Mouse (Mus musculus): ENCODE measurements around the gene Rptor. TPM values are rescaled to one million over a fixed set of nuclear protein-coding genes. Genes with fewer than 3 reads are reported as not detected.
A peak's percentile ranks its signal among the peaks of the same experiment; 100 is the strongest.

Gene Rptor
- polyA plus RNA-seq, 1 experiment = 43.6 TPM

DNA sequence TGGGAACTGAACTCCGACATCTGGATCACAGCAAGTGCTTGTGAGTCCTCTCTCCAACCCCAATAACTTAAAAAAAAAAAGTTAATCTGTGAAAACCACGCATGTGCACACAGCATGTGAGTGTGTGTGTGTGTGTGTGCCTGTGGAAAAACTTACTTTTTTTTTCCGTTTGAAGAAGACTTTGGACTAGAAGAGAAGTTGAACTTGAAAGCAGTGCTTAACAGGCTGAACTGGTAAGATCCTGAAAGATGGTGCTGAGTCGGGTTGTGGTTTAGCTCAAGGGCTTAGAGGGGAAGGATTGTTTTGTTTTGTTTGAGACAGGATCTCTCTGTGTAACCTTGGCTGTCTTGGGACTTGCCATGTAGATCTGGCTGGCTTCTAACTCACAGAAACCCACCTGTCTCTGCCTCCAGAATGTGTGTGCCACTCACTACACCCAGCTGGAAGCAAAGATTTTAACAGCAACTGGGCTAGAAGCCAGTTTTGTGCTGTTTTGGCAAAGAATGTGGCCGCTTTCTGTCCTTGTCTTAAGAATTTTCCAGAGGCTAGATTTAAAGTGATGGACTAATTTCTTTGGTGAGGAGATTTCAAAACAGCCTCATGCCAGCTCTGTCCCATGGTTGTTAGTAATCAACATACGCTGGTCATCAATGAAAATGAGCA, 327.0 kb downstream of the Rptor start:
- no peak for DNase-seq
- TF ChIP-seq CTCF (IDR thresholded peaks at IDR 0.05; ENCODE audit: borderline replicate concordance, insufficient read depth, low read depth, low read length) = no peak
- TF ChIP-seq POLR2A (IDR thresholded peaks at IDR 0.05; ENCODE audit: borderline replicate concordance, insufficient read depth, low read length) = no peak
- H3K27ac ChIP-seq (ENCODE audit: insufficient read depth, low read length) = no peak overlapping the region
- WGBS = 84% methylated on average over 6 of the region's 6 CpGs
- no peak overlapping the region for H3K4me3 ChIP-seq (replicated peaks; ENCODE audit: insufficient read depth, low read depth, low read length)
- no peaks in the 10 kb centered on the region for H3K27me3 ChIP-seq (ENCODE audit: control insufficient read depth, insufficient read depth, low read length)
- peaks cover 27% of the 10 kb centered on the region for H3K4me1 ChIP-seq (ENCODE audit: control insufficient read depth, insufficient read depth, low read length)

DNA sequence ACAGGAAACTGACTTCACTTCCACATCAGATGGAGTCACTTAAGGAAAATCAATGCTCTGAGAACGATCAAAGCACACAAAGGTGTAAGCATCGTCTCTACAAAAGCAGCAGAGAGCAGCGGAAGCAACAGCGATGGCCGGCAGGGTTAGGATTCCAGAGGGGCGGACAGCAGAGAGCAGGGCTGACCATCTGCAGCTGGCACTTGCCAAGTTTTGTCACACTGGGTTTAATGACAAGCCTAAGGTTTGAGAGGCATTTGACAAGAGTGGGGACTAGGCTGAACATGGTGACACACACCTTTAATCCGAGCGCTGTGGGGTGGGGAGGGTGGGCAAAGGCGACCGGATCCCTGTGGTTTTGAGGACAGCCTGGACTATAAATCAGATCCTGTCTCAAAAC, 329.1 kb downstream of the Rptor start:
- H3K27ac ChIP-seq (ENCODE audit: insufficient read depth, low read length) = no peak overlapping the region
- WGBS = 7% methylated on average over 10 of the region's 10 CpGs
- no peak overlapping the region for H3K4me3 ChIP-seq (replicated peaks; ENCODE audit: insufficient read depth, low read depth, low read length)

DNA sequence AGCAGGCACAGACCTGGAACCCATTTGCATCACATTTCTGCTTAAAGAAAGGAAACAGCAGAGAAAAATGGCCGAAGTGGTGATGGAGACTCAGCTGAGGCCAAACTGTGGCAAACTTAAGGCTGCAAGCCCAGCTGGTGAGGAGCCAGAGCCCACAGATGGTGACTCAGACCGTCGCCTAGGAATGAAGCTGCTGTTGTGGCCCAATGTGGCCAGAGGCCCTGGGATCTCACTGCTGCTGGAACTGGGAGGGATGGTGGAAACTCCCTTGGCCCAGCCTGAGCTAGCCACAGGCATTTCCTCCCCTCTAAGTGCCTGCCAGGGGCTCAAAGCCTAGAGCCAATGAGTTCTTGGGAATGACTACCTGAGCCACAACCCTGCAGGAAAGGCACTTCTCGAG, 330.4 kb downstream of the Rptor start:
- DNase-seq = no peak
- Histone ChIP-seq H3K27me3 (ENCODE audit: control insufficient read depth, insufficient read depth, low read length) (no peaks in the 10 kb centered on the region), H3K27ac (ENCODE audit: insufficient read depth, low read length) (no peak overlapping the region), H3K4me1 (ENCODE audit: control insufficient read depth, insufficient read depth, low read length) (peaks cover 39% of the 10 kb centered on the region), H3K4me3 (replicated peaks; ENCODE audit: insufficient read depth, low read depth, low read length) (no peak overlapping the region)
- no peak for TF ChIP-seq POLR2A (IDR thresholded peaks at IDR 0.05; ENCODE audit: borderline replicate concordance, insufficient read depth, low read length)
- TF ChIP-seq CTCF (IDR thresholded peaks at IDR 0.05; ENCODE audit: borderline replicate concordance, insufficient read depth, low read depth, low read length) = no peak
- 32% methylated on average over 4 of the region's 4 CpGs for WGBS

More for the DNA sequence above, 329.1 kb downstream of the Rptor start:
- Histone ChIP-seq H3K27me3 (ENCODE audit: control insufficient read depth, insufficient read depth, low read length) (no peaks in the 10 kb centered on the region), H3K4me1 (ENCODE audit: control insufficient read depth, insufficient read depth, low read length) (peaks cover 29% of the 10 kb centered on the region)
- DNase-seq = no peak
- no peak for TF ChIP-seq POLR2A (IDR thresholded peaks at IDR 0.05; ENCODE audit: borderline replicate concordance, insufficient read depth, low read length)

GRCm38 (mm10) chr11:119933819-119934583, 331.3 kb downstream of the Rptor start:
- peaks cover 41% of the 10 kb centered on the region for H3K4me1 ChIP-seq (ENCODE audit: control insufficient read depth, insufficient read depth, low read length)
- no peaks in the 10 kb centered on the region for H3K27me3 ChIP-seq (ENCODE audit: control insufficient read depth, insufficient read depth, low read length)
- TF ChIP-seq CTCF (IDR thresholded peaks at IDR 0.05; ENCODE audit: borderline replicate concordance, insufficient read depth, low read depth, low read length) (no peak), POLR2A (IDR thresholded peaks at IDR 0.05; ENCODE audit: borderline replicate concordance, insufficient read depth, low read length) (no peak)
- 74% methylated on average over 8 of the region's 8 CpGs for whole genome bisulfite sequencing
- H3K27ac ChIP-seq (ENCODE audit: insufficient read depth, low read length) = no peak overlapping the region
- no peak for DNase-seq
- no peak overlapping the region for H3K4me3 ChIP-seq (replicated peaks; ENCODE audit: insufficient read depth, low read depth, low read length)

GRCm38 (mm10) chr11:119934773-119935172, 332.1 kb downstream of the Rptor start:
- TF ChIP-seq POLR2A (IDR thresholded peaks at IDR 0.05; ENCODE audit: borderline replicate concordance, insufficient read depth, low read length) (no peak), CTCF (IDR thresholded peaks at IDR 0.05; ENCODE audit: borderline replicate concordance, insufficient read depth, low read depth, low read length) (no peak)
- WGBS = 44% methylated on average over 8 of the region's 8 CpGs
- H3K27ac ChIP-seq (ENCODE audit: insufficient read depth, low read length) = no peak overlapping the region

DNA sequence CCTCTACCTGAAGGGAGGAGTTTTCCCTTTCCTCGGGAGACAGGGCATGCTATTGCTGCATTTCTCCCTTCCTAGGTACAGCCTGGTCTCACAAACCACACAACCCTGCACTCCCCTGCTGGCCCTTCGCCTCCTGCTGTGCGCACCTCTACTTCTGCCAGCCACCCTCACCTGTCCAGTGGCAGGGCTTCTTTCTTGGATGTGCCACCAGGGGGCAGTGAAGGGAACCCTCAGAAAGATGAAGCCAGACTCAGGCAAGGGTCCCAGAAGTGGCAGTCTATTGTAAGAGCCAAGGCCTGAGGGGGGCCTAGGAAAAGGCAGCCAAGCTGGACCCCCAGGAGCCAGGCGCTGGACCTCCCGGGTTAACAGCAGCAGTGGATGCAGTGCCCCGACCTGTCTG, 332.8 kb downstream of the Rptor start:
- TF ChIP-seq CTCF (IDR thresholded peaks at IDR 0.05; ENCODE audit: borderline replicate concordance, insufficient read depth, low read depth, low read length) (peak; percentile 68), POLR2A (IDR thresholded peaks at IDR 0.05; ENCODE audit: borderline replicate concordance, insufficient read depth, low read length) (no peak)
- Histone ChIP-seq H3K27ac (ENCODE audit: insufficient read depth, low read length) (no peak overlapping the region), H3K4me1 (ENCODE audit: control insufficient read depth, insufficient read depth, low read length) (peaks cover 55% of the 10 kb centered on the region), H3K27me3 (ENCODE audit: control insufficient read depth, insufficient read depth, low read length) (no peaks in the 10 kb centered on the region), H3K4me3 (replicated peaks; ENCODE audit: insufficient read depth, low read depth, low read length) (no peak overlapping the region)
- peak; percentile 69 to 77 for DNase-seq
- 40% methylated on average over 6 of the region's 6 CpGs for WGBS

More at GRCm38 (mm10) chr11:119934773-119935172, 332.1 kb downstream of the Rptor start:
- DNase-seq = no peak
- H3K4me1 ChIP-seq (ENCODE audit: control insufficient read depth, insufficient read depth, low read length) = peaks cover 49% of the 10 kb centered on the region
- H3K4me3 ChIP-seq (replicated peaks; ENCODE audit: insufficient read depth, low read depth, low read length) = no peak overlapping the region
- no peaks in the 10 kb centered on the region for H3K27me3 ChIP-seq (ENCODE audit: control insufficient read depth, insufficient read depth, low read length)

GRCm38 (mm10) chr11:119936456-119936855, 333.8 kb downstream of the Rptor start:
- H3K4me3 ChIP-seq (replicated peaks; ENCODE audit: insufficient read depth, low read depth, low read length) = no peak overlapping the region
- TF ChIP-seq CTCF (IDR thresholded peaks at IDR 0.05; ENCODE audit: borderline replicate concordance, insufficient read depth, low read depth, low read length) = no peak
- no peak for TF ChIP-seq POLR2A (IDR thresholded peaks at IDR 0.05; ENCODE audit: borderline replicate concordance, insufficient read depth, low read length)
- H3K27me3 ChIP-seq (ENCODE audit: control insufficient read depth, insufficient read depth, low read length) = no peaks in the 10 kb centered on the region
- no peak overlapping the region for H3K27ac ChIP-seq (ENCODE audit: insufficient read depth, low read length)
- 51% methylated on average over 2 of the region's 2 CpGs for WGBS
- H3K4me1 ChIP-seq (ENCODE audit: control insufficient read depth, insufficient read depth, low read length) = peaks cover 62% of the 10 kb centered on the region
- no peak for DNase-seq

DNA sequence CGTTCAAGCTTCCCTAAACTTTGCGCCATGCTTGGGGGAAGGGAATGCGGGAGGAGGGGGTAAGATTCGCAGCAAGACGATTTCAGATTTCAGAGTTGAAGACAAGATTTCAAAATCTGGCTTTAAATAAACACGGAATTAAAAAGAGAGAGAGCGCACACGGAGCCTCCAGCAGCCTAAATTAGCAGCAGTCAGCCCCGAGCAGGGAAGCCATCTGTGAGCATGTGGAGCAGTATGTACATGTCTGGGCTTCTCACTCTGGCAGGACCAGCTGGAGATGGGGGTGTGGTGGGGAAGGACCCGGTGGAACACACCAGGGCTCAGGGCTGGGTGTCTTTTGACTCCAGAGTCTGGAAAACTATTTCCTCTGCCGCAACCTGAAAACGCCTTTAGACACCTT, 334.5 kb downstream of the Rptor start:
- H3K27ac ChIP-seq (ENCODE audit: insufficient read depth, low read length) = no peak overlapping the region
- 35% methylated on average over 12 of the region's 12 CpGs for WGBS

More for the DNA sequence above, 334.5 kb downstream of the Rptor start:
- H3K4me3 ChIP-seq (replicated peaks; ENCODE audit: insufficient read depth, low read depth, low read length) = no peak overlapping the region
- no peak for DNase-seq
- H3K27me3 ChIP-seq (ENCODE audit: control insufficient read depth, insufficient read depth, low read length) = no peaks in the 10 kb centered on the region
- TF ChIP-seq CTCF (IDR thresholded peaks at IDR 0.05; ENCODE audit: borderline replicate concordance, insufficient read depth, low read depth, low read length) = no peak
- TF ChIP-seq POLR2A (IDR thresholded peaks at IDR 0.05; ENCODE audit: borderline replicate concordance, insufficient read depth, low read length) = no peak
- H3K4me1 ChIP-seq (ENCODE audit: control insufficient read depth, insufficient read depth, low read length) = peaks cover 57% of the 10 kb centered on the region
